Mouse (Mus musculus): ENCODE data around the gene Ush2a. TPM values are rescaled to one million over a fixed set of nuclear protein-coding genes. Genes with fewer than 3 reads are reported as not detected.
A peak's percentile ranks its signal among the peaks of the same experiment; 100 is the strongest.

The Ush2a gene
- polyA plus RNA-seq, 1 experiment from 2014 or later = 0.29 TPM

- Histone ChIP-seq H3K4me1 (replicated peaks) (no peaks in the 10 kb centered on the region), H3K36me3 (no peaks in the 10 kb centered on the region), H3K4me3 (no peak overlapping the region), H3K4me2 (no peak overlapping the region), H3K9ac (no peak overlapping the region), H3K27me3 (no peaks in the 10 kb centered on the region), H3K27ac (no peak overlapping the region), H3K9me3 (no peaks in the 10 kb centered on the region)
- no peak for ATAC-seq (ENCODE audit: low FRiP score)
- 85% methylated on average over 5 of the region's 5 CpGs for WGBS
Observed at GRCm38 (mm10) chr1:188316574-188316973, 54.8 kb downstream of the Ush2a start.

GRCm38 (mm10) chr1:188320204-188320603 is 58.4 kb downstream of the Ush2a start:
- no peaks in the 10 kb centered on the region for H3K4me1 ChIP-seq (replicated peaks)
- H3K4me2 ChIP-seq = no peak overlapping the region
- no peak overlapping the region for H3K27ac ChIP-seq
- H3K36me3 ChIP-seq = no peaks in the 10 kb centered on the region
- no peak for ATAC-seq (ENCODE audit: low FRiP score)
- H3K9ac ChIP-seq = no peak overlapping the region
- 76% methylated on average over 4 of the region's 4 CpGs for WGBS
- H3K9me3 ChIP-seq = no peaks in the 10 kb centered on the region
- H3K4me3 ChIP-seq = no peak overlapping the region
- H3K27me3 ChIP-seq = no peaks in the 10 kb centered on the region

GRCm38 (mm10) chr1:188321534-188321933 is 59.7 kb downstream of the Ush2a start:
- 87% methylated on average over 7 of the region's 7 CpGs for WGBS

GRCm38 (mm10) chr1:188330406-188330805 is 68.6 kb downstream of the Ush2a start:
- H3K36me3 ChIP-seq = no peaks in the 10 kb centered on the region

More at GRCm38 (mm10) chr1:188321534-188321933, 59.7 kb downstream of the Ush2a start:
- ATAC-seq (ENCODE audit: low FRiP score) = no peak
- no peaks in the 10 kb centered on the region for H3K4me1 ChIP-seq (replicated peaks)
- no peaks in the 10 kb centered on the region for H3K36me3 ChIP-seq
- no peaks in the 10 kb centered on the region for H3K9me3 ChIP-seq
- H3K4me2 ChIP-seq = no peak overlapping the region
- no peak overlapping the region for H3K4me3 ChIP-seq
- H3K27ac ChIP-seq = no peak overlapping the region
- H3K27me3 ChIP-seq = no peaks in the 10 kb centered on the region
- H3K9ac ChIP-seq = no peak overlapping the region

DNA sequence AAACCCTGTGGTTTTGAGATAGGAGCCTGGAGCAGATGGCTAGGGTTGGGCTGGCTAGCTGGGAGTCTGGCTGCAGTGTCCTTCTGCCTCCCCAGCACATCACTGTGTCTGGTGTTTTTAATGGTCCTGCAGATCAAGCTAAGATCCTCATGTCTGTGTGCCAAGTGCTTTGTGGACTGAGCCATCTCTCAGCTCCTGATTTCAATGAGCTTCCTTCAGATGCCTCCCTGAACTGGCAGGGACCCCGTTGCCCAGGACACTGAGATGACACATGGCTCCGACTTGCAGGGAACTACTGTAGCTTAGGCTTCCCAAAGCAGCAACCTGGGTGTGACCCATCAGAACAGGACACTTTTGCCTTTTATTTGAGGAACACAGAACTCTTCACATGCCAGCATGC is 72.1 kb downstream of the Ush2a start:
- H3K36me3 ChIP-seq = no peaks in the 10 kb centered on the region
- H3K4me2 ChIP-seq = no peak overlapping the region
- no peak overlapping the region for H3K27ac ChIP-seq
- H3K9me3 ChIP-seq = no peaks in the 10 kb centered on the region
- no peaks in the 10 kb centered on the region for H3K4me1 ChIP-seq (replicated peaks)
- H3K9ac ChIP-seq = no peak overlapping the region
- H3K27me3 ChIP-seq = no peaks in the 10 kb centered on the region
- H3K4me3 ChIP-seq = no peak overlapping the region
- WGBS = 71% methylated on average over 2 of the region's 2 CpGs
- peak; percentile 61; the same call in 1 of the 2 replicates for ATAC-seq (ENCODE audit: low FRiP score)

More at GRCm38 (mm10) chr1:188330406-188330805, 68.6 kb downstream of the Ush2a start:
- ATAC-seq (ENCODE audit: low FRiP score) = no peak
- no peak overlapping the region for H3K4me3 ChIP-seq
- no peak overlapping the region for H3K4me2 ChIP-seq
- H3K4me1 ChIP-seq (replicated peaks) = no peaks in the 10 kb centered on the region
- H3K27me3 ChIP-seq = no peaks in the 10 kb centered on the region
- H3K27ac ChIP-seq = no peak overlapping the region
- 92% methylated on average over 2 of the region's 2 CpGs for WGBS
- H3K9me3 ChIP-seq = no peaks in the 10 kb centered on the region
- H3K9ac ChIP-seq = no peak overlapping the region

GRCm38 (mm10) chr1:188347762-188348161 is 85.9 kb downstream of the Ush2a start:
- Histone ChIP-seq H3K27me3 (no peaks in the 10 kb centered on the region), H3K9ac (no peak overlapping the region), H3K4me2 (no peak overlapping the region), H3K4me1 (replicated peaks) (no peaks in the 10 kb centered on the region), H3K27ac (no peak overlapping the region), H3K4me3 (no peak overlapping the region), H3K9me3 (peaks cover 6% of the 10 kb centered on the region; the same call in 1 of the 2 replicates), H3K36me3 (no peaks in the 10 kb centered on the region)
- 61% methylated on average over 2 of the region's 2 CpGs for WGBS
- ATAC-seq (ENCODE audit: low FRiP score) = no peak

GRCm38 (mm10) chr1:188354726-188355125 is 92.9 kb downstream of the Ush2a start:
- H3K4me2 ChIP-seq = no peak overlapping the region
- no peaks in the 10 kb centered on the region for H3K4me1 ChIP-seq (replicated peaks)
- no peaks in the 10 kb centered on the region for H3K36me3 ChIP-seq
- no peak overlapping the region for H3K4me3 ChIP-seq
- 85% methylated on average over 2 of the region's 2 CpGs for WGBS
- no peaks in the 10 kb centered on the region for H3K27me3 ChIP-seq
- peaks cover 4% of the 10 kb centered on the region; the same call in 1 of the 2 replicates for H3K9me3 ChIP-seq
- no peak for ATAC-seq (ENCODE audit: low FRiP score)
- no peak overlapping the region for H3K27ac ChIP-seq
- H3K9ac ChIP-seq = no peak overlapping the region

DNA sequence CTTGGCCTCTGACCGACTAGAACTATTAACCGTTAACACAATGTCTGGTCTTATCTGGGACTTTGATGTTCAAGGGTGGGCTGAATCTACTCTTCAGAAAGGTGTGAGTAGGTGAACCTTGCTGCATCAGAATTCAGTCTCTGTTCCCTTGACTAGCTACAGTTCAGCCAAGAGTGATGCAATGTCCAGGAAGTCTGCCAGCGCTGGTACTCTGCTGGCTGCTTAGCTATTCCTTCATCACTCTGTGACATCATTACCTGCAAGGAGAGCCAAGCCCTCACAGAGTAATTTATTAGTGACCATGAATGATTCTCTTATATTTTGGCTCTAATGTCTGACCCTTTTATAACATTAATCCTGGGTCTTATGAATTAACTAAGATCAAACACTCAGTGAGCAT is 101.7 kb downstream of the Ush2a start:
- ATAC-seq (ENCODE audit: low FRiP score) = no peak
- Histone ChIP-seq H3K9me3 (no peaks in the 10 kb centered on the region), H3K36me3 (no peaks in the 10 kb centered on the region), H3K4me1 (replicated peaks) (no peaks in the 10 kb centered on the region), H3K27ac (no peak overlapping the region), H3K4me3 (no peak overlapping the region), H3K9ac (no peak overlapping the region), H3K4me2 (no peak overlapping the region), H3K27me3 (no peaks in the 10 kb centered on the region)
- 91% methylated on average over 3 of the region's 3 CpGs for WGBS

DNA sequence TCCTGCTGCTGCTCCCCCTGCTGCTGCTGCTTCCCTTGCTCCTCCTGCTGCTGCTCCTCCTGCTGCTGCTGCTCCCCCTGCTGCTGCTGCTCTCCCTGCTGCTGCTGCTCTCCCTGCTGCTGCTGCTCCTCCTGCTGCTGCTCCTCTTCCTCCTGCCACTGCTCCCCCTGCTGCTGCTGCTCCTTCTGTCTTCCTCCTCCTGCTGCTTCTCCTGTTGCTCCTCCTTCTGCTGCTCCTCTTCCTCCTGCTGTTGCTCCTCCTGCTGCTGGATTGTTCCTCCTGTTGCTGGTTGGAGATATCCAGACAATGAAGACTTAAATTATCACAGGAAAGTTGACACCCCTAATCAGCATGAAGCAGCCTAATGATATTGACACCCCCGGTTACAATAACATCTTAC is 123.4 kb downstream of the Ush2a start:
- Histone ChIP-seq H3K9me3 (no peaks in the 10 kb centered on the region), H3K27me3 (no peaks in the 10 kb centered on the region), H3K9ac (no peak overlapping the region), H3K4me2 (no peak overlapping the region), H3K4me3 (no peak overlapping the region), H3K27ac (no peak overlapping the region), H3K4me1 (replicated peaks) (no peaks in the 10 kb centered on the region), H3K36me3 (no peaks in the 10 kb centered on the region)
- WGBS = 76% methylated on average over 1 of the region's 1 CpGs
- ATAC-seq (ENCODE audit: low FRiP score) = no peak

DNA sequence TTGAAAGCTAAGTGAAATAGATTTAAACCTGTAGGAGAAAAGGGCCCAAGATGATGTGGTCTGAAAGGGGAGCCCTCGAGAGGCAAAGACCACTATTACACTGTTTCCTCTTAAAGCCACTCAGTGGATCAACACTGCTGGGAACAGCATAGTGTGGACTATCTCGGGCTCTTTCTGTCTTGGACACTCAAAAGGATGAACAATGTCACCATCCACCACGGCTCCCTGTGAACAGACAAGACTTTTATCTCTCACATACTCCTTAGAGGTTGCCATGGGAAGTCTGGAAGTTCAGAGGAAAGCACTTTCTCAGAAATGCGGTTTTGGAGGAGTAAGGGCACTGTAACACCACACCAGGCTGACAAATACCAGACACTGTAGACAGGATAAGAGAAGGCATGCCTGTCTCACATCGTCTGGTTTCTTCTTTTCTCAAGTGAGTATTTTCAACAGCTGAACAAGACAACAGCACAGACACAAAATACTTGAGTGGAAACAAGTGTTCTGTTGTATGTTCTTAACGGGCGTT is 124.0 kb downstream of the Ush2a start:
- H3K27me3 ChIP-seq = no peaks in the 10 kb centered on the region
- no peak for ATAC-seq (ENCODE audit: low FRiP score)
- H3K4me1 ChIP-seq (replicated peaks) = no peaks in the 10 kb centered on the region
- H3K27ac ChIP-seq = no peak overlapping the region
- 75% methylated on average over 7 of the region's 7 CpGs for WGBS
- H3K4me3 ChIP-seq = no peak overlapping the region
- no peak overlapping the region for H3K4me2 ChIP-seq
- H3K36me3 ChIP-seq = no peaks in the 10 kb centered on the region
- H3K9me3 ChIP-seq = no peaks in the 10 kb centered on the region
- no peak overlapping the region for H3K9ac ChIP-seq

GRCm38 (mm10) chr1:188387321-188387720 is 125.5 kb downstream of the Ush2a start:
- H3K9ac ChIP-seq = no peak overlapping the region
- no peaks in the 10 kb centered on the region for H3K9me3 ChIP-seq
- no peaks in the 10 kb centered on the region for H3K27me3 ChIP-seq
- H3K36me3 ChIP-seq = no peaks in the 10 kb centered on the region
- no peak for ATAC-seq (ENCODE audit: low FRiP score)
- H3K4me2 ChIP-seq = no peak overlapping the region
- H3K4me1 ChIP-seq (replicated peaks) = no peaks in the 10 kb centered on the region
- 89% methylated on average over 3 of the region's 3 CpGs for WGBS
- H3K27ac ChIP-seq = no peak overlapping the region
- H3K4me3 ChIP-seq = no peak overlapping the region

DNA sequence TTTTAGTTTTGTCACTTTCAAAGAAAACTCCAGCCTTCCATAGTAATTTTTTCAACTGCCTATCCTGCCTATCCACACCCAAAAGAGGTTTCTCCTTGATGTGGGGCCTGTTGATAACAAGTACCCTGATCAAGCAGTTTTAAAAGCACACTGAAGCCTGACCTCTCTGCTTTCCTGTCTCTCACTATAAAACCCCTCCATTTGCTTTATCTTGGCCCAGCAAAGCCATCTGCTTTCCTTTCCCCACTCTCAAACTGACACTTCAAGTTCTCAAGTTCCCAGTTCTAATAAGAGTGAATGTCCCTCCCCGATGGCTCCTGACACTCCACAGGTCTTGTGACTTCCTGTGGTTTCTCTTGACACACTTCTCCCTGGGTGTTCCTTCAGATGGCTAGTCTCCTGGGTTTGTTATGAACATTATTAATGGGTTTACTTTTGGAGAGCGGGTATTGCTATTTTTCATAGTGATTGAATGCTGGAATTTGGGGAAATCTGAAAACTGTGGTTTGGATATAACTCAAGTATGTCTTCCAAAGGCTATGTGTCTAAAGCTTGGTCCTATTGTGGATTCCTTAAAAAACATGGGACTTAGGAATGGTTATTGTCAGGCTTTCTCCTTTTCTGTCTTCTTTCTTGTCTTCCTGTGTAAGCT is 126.1 kb downstream of the Ush2a start:
- Histone ChIP-seq H3K9me3 (no peaks in the 10 kb centered on the region), H3K4me3 (no peak overlapping the region), H3K9ac (no peak overlapping the region), H3K4me1 (replicated peaks) (no peaks in the 10 kb centered on the region), H3K4me2 (no peak overlapping the region), H3K36me3 (no peaks in the 10 kb centered on the region), H3K27me3 (no peaks in the 10 kb centered on the region), H3K27ac (no peak overlapping the region)
- 73% methylated on average over 2 of the region's 2 CpGs for WGBS
- ATAC-seq (ENCODE audit: low FRiP score) = no peak

DNA sequence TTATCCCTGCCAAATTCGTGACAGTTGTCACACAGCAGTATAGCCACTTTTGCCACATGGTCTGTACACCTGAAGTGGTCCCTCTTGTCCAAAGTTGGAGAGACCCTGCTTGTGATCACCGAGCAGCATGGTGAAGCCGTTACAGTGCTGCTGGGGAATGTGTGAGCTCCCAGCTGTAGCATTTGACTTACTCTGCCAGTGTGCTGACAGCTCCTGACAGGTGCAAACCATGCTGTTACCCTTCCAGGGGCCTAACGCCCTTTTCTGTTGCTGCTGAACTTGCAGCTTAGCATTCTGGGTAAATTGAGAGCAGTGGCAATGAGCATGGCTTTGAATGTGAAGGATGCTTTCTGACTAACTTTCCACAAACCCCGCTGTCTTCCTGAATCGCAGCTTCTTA is 128.3 kb downstream of the Ush2a start:
- H3K4me3 ChIP-seq = no peak overlapping the region
- 73% methylated on average over 6 of the region's 6 CpGs for WGBS
- no peak overlapping the region for H3K4me2 ChIP-seq
- H3K9ac ChIP-seq = no peak overlapping the region
- H3K36me3 ChIP-seq = no peaks in the 10 kb centered on the region
- no peaks in the 10 kb centered on the region for H3K27me3 ChIP-seq
- no peaks in the 10 kb centered on the region for H3K4me1 ChIP-seq (replicated peaks)
- no peak overlapping the region for H3K27ac ChIP-seq
- ATAC-seq (ENCODE audit: low FRiP score) = no peak
- no peaks in the 10 kb centered on the region for H3K9me3 ChIP-seq

All from hindbrain, embryonic 13.5 days (tissue).